Mouse (Mus musculus) skeletal muscle tissue, adult 2 months (tissue): Measurements from ENCODE around the gene Nkain4.
A peak's percentile ranks its signal among the peaks of the same experiment; 100 is the strongest.

Experiments
- DNase-seq: peaks from one replicate; pipeline ENCODE4 v3.0.0-alpha.2; 2012; ENCODE audit warnings: low read depth, low spot score

The Nkain4 gene

GRCm38 (mm10) chr2:180954061-180955047 is at the start of gene Nkain4:
Nkain4 (minus strand) TSS chr2:180954699.
- no peak for DNase-seq

- no peak for DNase-seq
Observed at GRCm38 (mm10) chr2:180996905-180997304, 42.4 kb upstream of the Nkain4 start.

GRCm38 (mm10) chr2:180996436-180996835 is 41.9 kb upstream of the Nkain4 start:
- DNase-seq = no peak

DNA sequence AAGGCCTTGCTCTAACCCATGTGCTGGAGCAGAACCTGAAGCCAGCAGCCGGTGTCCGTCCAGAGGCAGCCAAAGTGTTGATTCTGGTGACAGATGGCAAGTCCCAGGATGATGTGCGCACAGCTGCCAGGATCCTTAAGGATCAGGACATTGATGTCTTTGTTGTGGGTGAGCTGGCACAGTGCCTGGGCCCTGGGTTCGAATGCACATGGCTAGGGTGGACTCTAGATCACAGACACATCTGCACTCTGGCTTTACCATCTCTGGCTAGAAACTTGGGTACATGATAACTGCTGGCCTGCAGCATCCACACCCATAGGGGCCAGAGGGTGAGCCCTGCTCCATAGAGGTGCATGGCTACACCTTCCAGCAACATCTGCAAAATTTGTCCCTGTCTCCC is 41.0 kb upstream of the Nkain4 start:
- no peak for DNase-seq

DNA sequence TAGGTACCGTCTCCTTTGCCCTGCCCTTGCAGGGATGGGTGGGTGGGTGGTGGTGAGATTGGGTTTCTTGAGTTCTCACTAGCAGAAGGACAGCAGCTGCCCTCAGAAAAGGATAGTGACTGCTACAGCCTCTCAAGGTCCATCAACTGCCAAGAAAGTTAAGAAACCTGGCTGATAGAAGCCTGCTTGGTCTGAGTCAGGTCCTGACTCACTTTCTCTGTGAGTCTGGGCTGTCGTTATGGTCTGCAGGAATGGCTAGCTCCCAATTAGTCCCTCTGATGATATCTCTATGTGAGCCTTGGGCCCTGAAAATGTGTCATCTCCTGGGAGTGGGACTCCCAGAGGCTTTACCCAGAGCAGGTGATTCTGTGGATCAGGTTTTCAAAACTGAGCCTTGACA is 39.9 kb upstream of the Nkain4 start:
- DNase-seq = no peak

DNA sequence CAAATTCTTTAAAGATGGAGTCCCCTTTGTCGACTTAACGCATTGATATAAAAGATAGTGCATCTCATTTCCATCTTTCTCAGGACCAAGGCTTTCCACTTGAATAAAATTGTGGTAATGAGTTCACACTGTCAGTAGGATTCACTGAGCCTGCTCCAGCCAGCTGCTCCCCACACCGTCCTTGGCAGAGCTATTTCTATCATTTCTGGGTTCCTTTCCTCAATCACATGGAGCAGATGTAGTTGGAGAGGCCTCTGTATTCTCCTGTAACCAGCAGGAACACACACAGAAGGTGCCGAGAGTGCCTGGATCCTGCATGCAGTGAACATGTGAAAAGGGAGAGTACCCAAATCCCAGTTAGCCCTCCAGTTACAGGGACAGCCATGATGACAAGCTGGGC is 35.8 kb upstream of the Nkain4 start:
- no peak for DNase-seq

DNA sequence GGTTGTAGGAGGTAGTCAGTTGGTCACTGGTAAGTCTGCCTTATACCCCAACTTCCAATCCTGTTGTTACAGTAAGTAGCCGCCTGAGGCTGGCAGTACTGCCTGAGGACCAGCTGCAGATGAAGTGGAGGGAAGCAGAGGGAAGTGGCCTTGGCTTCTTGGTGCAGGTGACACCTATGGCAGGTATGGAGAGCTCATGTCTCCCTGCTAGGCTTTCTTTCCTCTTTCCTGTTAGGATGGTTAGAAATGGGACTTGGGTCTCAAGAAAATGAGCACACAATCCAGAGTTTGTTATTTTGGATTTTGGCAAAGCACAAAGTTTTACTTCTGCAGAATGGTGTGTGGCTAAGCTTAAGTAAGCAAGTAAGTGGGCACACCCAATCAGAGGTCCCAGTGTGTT is 34.4 kb upstream of the Nkain4 start:
- no peak for DNase-seq

DNA sequence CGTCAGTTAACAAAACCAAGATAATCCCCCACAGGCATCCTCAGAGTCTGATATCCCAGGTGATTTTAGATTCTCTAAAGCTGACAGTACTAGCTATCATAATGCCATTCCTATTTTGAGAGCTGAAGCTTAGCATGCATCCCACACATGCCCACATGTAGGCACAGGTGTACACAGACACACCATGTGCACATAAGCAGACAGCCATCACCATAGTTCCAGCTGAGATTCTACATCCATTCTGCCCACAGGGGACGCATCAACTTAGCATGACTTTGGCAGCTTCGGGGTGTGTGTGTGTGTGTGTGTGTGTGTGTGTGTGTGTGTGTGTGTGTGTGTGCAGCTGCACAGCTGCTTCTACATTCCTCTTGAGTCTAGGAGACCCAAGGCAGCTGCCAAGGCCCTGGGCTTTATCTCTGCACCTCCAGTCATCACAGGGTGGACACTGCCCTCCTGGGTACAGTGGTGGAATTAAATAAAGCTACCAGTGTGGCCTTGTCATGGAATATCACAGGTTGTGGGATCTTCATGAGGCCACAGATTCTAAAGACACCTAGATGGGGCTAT is 33.9 kb upstream of the Nkain4 start:
- DNase-seq = no peak

GRCm38 (mm10) chr2:180987432-180988030 is 33.0 kb upstream of the Nkain4 start:
- DNase-seq = no peak

DNA sequence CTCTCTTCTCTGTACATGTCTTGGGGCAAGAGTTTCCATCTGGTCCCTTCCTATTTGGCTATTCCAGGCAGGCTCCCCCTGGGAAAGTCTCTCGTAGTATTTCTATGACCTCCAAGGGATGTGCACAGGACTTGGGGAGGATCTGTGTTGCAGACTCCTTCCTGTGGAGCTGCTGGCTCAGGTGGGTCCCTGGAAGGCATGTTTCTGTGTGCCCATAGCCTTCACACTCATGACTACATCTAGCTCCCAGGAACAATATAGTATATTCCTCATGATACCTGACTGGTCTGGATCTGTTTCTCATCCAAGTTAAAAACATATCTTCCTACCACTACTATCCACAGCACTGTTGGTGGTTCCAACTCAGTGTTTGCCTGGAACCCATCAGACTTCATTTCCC is 32.5 kb upstream of the Nkain4 start:
- no peak for DNase-seq

DNA sequence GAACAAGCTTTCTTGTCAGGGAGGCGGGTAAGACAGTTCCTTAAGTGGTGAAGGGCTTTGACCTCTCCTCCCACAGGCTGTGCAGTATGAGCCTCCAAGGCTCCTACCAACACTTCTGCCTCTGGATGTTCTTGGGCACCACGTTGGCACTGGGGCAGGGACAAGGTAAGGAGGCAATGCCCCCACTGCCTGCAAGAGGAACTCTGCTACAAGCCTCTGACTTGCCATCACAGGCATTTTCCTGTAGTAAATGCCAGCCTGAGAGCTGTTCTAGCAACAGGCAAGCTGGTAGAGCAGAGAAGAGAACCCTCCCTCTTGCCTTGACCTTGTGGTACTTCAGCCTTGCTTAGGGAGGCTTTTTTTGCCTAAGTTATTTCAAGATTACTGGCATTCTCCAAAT is 31.9 kb upstream of the Nkain4 start, which contains the start of gene Col20a1:
Col20a1 (plus strand) TSS at position 87 of the 400 bp plus-strand sequence.
- no peak for DNase-seq

DNA sequence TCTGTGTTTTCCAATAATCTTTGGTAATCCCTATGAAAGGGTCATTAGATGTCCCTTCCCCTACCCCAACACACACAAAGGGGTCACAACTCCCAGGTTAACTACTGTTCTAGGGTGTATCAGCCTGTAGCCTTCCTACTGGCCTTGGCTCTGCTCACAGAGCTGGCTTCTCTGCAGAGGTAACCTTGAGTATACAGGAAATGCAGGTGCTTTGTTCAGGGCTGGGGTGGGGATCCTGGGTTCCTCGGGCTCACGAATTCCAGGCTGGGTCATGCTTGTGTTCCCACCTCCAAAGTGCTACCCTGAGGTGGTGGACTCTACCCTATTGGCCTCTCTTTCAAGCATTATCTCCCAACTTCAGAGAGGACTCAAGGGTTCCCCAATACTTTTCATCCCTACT is 31.1 kb upstream of the Nkain4 start:
- DNase-seq = no peak

DNA sequence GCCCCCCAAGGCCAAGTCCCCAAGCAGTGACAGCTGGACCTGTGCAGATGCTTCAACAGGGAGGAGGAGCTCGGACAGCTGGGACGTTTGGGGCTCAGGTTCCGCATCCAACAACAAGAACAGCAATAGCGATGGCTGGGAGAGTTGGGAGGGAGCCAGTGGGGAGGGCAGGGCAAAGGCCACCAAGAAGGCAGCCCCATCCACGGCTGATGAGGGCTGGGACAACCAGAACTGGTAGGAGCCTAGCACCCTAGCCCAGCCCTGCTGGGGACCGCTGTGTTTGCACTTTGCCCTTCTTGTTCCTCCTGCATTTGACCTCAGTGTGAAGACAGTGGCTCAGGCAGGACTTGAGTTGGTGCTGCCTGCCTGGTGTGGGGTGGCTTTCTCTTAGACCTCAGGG is 26.6 kb upstream of the Nkain4 start:
- DNase-seq = no peak

GRCm38 (mm10) chr2:180967010-180967763 is 12.7 kb upstream of the Nkain4 start, which contains the start of gene Arfgap1:
Arfgap1 (plus strand) TSS chr2:180967225.
- DNase-seq = peak; percentile 89

DNA sequence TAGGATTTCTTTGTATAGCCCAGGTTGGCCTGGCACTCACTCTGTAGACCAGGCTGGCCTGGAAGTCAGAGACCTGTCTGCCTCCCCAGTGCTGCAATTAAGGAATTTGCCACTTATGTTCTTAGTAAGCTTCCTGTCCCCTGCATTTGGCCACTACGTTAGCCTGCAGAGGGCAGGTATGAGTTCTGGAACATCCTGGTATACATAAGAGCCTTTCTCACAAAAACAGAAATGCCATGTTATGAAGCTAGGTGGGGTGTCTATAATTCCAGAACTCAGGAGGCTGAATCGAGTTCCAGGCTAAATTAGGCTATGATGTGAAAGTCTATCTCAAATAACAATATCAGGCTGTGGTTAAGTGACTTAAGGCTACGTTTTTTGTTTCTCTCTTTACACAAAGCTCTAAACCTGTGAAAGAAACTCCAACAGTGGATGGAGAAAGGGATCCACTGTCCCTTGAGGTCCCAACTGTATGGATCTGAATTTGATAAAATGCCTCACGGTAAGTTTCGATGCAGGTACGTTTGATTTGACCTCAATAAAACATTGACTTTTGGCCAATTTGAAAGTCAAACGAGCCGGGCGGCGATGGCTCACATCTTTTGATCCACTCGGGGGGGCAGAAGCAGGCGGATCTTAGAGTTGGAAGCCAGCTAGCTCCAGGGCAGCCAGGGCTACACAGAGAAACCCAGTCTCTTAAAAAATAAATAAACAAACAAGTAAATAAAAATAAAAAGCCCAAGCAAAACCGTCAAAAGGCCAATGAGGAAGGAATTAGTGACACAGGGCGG is 11.8 kb upstream of the Nkain4 start:
- DNase-seq = no peak

GRCm38 (mm10) chr2:180963956-180964355 is 9.5 kb upstream of the Nkain4 start:
- peak; percentile 57 for DNase-seq

DNA sequence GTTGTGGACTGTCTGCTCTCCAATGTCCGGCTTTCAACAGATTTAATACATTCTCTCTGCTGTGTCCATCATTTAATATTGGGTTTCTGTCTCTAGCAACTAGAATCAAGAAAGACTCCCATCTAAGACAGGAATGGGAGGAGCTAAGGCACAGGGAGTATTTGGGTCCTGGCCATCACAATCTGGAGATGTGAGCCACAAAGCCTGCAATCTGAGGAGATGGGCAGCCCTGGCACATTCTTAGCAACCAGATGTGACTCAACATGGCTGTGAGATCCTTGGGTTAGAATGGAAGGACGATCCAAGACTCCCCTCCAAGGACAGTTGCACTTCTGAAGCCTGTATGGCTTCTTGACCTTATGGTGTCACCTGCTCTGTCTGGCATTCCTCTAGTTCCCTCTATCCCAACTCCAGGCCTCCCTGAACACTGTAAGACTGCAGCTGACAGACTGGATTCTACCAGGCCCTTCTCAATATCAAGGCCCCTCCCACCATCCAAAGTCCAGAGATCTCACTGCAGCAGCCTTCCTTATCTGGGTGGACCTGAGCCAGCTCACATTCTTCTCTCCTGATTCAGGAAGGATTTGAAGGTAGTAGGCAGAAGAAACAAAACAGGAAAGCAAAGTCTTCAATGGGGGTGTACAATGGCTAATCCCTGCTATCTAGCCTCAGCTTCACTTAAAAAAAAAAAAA is 8.3 kb upstream of the Nkain4 start:
- DNase-seq = no peak

DNA sequence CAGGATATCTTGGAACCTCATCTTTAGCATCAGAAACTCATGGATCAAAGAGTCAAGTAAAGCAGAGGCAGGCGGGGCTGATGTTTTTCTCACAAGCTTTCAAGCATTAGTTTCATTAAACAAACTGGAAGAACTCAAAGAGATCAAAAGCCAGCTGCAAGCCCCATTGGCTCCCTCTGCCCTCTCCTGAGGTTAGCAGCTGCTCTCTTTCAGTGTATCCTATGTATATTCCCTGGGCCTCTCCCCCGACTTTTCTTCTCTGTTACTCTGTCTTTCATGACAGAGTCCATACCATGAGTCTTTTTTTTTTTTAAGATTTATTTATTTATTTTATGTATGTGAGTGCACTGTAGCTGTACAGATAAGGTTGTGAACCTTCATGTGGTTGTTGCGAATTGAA is 5.7 kb upstream of the Nkain4 start:
- DNase-seq = no peak

- no peak for DNase-seq
Observed at GRCm38 (mm10) chr2:180959605-180960004, 5.1 kb upstream of the Nkain4 start.

GRCm38 (mm10) chr2:180953638-180954037 is 861 bp downstream of the Nkain4 start:
- DNase-seq = no peak
